Mouse (Mus musculus): ENCODE measurements around the gene Gm9745. TPM values are rescaled to one million over a fixed set of nuclear protein-coding genes. Genes with fewer than 3 reads are reported as not detected.
"Not testable (repeated sequence)": the region's sequence is repeated elsewhere in the genome, so short reads cannot be mapped to it uniquely, and the experiment has no call there.

Gm9745 gene
- polyA plus RNA-seq, 1 experiment from 2014 or later = not detected

DNA sequence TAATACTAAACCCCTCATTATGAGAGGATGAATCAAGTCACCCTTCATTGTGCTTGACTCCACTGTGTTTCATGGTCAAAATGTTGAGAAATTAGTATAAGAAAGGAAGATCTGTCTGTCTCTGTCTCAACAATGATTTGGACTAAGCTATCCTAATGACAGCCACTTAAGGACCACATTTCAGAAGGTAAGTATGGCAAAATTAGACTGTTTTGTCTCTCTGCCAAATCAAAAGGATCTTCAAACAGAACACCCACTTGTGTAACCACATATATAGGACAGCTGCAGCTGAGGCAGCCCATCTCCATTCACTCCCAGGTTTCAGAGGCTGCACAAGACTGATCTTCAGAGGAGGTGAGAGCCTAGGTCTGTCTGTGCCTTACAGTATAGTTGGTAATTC lies 4.5 kb upstream of the Gm9745 start, which contains the start of gene Idi2:
Idi2 (plus strand) TSS at position 301 of the 400 bp plus-strand sequence.
- DNase-seq (ENCODE audit: low spot score); H3K4me1 ChIP-seq (replicated peaks; ENCODE audit: insufficient read depth, low read length); H3K27ac ChIP-seq; H3K9me3 ChIP-seq (replicated peaks; ENCODE audit: low read length); H3K4me2 ChIP-seq (ENCODE audit: low read length); H3K9ac ChIP-seq (ENCODE audit: low read depth, low read length); ATAC-seq (replicated peaks; ENCODE audit: low FRiP score, low read depth); H3K36me3 ChIP-seq (ENCODE audit: insufficient read depth, low read length); H3K27me3 ChIP-seq (ENCODE audit: insufficient read depth, low read length); H3K4me3 ChIP-seq (replicated peaks; ENCODE audit: low read depth, low read length): not testable (repeated sequence)

DNA sequence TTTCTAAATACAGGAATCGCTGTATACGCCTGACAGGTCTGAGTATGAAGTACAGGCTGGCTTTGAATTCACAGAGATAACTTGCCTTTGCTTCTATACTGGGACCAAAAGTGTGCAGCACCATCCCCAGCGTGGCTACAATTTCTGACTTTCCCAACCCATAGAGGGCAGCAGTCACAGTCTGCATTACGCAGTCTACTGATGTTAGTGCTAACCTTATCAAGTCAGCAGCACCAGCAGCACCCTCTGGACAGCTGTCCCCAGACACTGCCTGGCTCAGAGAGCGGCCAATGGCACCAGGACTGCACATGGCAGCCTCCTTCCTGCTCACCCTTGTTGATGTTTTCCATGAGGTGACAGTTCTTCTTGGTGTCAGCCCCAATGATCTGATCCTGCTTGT lies 4.2 kb downstream of the Gm9745 start:
- DNase-seq (ENCODE audit: low spot score); H3K36me3 ChIP-seq (ENCODE audit: insufficient read depth, low read length); H3K27me3 ChIP-seq (ENCODE audit: insufficient read depth, low read length); H3K4me1 ChIP-seq (replicated peaks; ENCODE audit: insufficient read depth, low read length); H3K4me3 ChIP-seq (replicated peaks; ENCODE audit: low read depth, low read length); H3K27ac ChIP-seq; H3K9ac ChIP-seq (ENCODE audit: low read depth, low read length); H3K9me3 ChIP-seq (replicated peaks; ENCODE audit: low read length); ATAC-seq (replicated peaks; ENCODE audit: low FRiP score, low read depth); H3K4me2 ChIP-seq (ENCODE audit: low read length): not testable (repeated sequence)
- no CpG with 5 or more reads among the region's 5 CpGs for WGBS

DNA sequence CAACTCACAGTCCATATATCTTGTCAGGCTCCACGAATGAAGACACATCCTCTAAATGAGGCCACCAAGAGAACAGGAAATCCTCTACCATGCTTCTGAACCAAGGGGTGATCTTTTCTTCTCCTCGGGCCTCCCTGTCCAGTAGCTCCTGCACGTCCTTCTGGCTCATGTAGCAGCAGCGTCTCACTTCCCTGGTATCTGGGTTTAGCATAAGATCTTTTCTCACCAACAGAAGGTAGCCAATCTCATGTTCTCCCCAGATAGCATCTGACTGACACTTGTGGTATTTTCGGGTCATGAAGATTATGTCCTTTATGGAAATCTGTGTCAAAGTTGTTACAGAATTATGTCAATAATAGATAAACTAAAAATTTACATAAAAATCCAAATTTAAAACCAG lies 6.3 kb downstream of the Gm9745 start:
- H3K4me1 ChIP-seq (replicated peaks; ENCODE audit: insufficient read depth, low read length); H3K9ac ChIP-seq (ENCODE audit: low read depth, low read length); H3K9me3 ChIP-seq (replicated peaks; ENCODE audit: low read length); H3K36me3 ChIP-seq (ENCODE audit: insufficient read depth, low read length); H3K4me2 ChIP-seq (ENCODE audit: low read length); H3K27me3 ChIP-seq (ENCODE audit: insufficient read depth, low read length); H3K27ac ChIP-seq; DNase-seq (ENCODE audit: low spot score); ATAC-seq (replicated peaks; ENCODE audit: low FRiP score, low read depth); H3K4me3 ChIP-seq (replicated peaks; ENCODE audit: low read depth, low read length): not testable (repeated sequence)
- WGBS = 17% methylated on average over 1 of the region's 5 CpGs

DNA sequence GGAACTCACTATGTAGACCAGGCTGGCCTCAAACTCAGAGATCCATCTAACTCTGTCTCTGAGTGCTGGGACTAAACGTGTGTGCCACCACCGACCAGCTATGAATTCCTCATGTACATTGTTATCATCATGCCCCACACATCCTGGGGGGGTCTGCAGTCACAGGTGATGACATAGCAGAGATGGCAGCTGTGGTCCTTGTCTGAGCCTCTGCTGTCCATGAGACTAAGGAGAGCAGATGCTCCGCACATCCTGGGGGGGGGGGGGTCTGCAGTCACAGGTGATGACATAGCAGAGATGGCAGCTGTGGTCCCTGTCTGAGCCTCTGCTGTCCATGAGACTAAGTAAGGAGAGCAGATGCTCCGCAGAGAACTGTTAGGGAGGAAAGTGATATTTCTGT lies 6.9 kb downstream of the Gm9745 start:
- not testable (repeated sequence) for H3K4me3 ChIP-seq (replicated peaks; ENCODE audit: low read depth, low read length); H3K4me1 ChIP-seq (replicated peaks; ENCODE audit: insufficient read depth, low read length); H3K4me2 ChIP-seq (ENCODE audit: low read length); DNase-seq (ENCODE audit: low spot score); H3K9ac ChIP-seq (ENCODE audit: low read depth, low read length); H3K27ac ChIP-seq; H3K36me3 ChIP-seq (ENCODE audit: insufficient read depth, low read length); H3K27me3 ChIP-seq (ENCODE audit: insufficient read depth, low read length); H3K9me3 ChIP-seq (replicated peaks; ENCODE audit: low read length); ATAC-seq (replicated peaks; ENCODE audit: low FRiP score, low read depth)
- WGBS = 88% methylated on average over 4 of the region's 4 CpGs

DNA sequence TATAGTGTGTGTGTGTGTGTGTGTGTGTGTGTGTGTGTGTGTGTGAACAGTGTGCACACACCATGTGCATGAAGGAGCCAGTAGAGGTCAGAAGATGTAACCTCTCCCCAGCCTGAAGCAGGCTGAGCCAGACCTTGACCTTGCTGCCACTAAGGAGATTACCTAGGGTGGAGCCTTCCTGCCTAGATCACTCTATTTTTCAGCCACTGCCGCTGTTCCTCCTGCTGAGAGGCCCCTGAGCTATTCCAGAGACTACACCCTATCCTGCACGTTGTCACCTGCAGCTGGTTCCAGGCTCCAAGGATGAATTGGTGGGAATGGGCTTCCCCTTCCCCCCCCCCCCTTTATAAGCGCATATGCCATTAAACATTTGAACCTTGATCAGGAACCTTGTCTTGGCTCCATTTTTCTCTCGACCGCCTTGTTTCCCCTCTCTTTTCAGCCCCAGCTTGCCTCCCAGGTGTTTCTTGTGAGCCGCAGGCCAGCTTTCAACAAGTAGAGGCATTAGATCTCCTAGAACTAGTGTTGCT lies 10.4 kb downstream of the Gm9745 start:
- 79% methylated on average over 6 of the region's 6 CpGs for WGBS
- not testable (repeated sequence) for ATAC-seq (replicated peaks; ENCODE audit: low FRiP score, low read depth)

DNA sequence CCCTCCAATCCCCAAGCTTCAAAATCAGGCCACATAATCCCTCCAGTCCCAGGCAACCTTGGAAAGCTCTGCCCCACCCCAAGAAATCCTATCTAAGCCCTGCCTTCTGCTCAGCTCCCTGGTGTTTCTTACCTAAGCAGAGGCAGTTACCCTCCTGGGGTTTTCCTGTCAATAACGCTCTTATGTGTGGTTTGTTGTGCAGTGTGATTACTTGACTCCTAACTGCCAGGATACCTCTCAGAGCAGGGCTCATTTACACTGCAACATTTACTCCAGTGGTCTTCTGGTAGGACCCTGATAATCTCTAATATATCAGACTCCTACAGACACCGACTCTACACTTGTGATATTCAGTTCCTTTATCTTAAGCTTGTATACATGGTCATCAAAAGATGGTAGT lies 14.5 kb downstream of the Gm9745 start:
- Histone ChIP-seq H3K4me2 (ENCODE audit: low read length) (no peak overlapping the region), H3K27ac (no peak overlapping the region), H3K4me3 (replicated peaks; ENCODE audit: low read depth, low read length) (no peak overlapping the region), H3K4me1 (replicated peaks; ENCODE audit: insufficient read depth, low read length) (no peaks in the 10 kb centered on the region), H3K9ac (ENCODE audit: low read depth, low read length) (no peak overlapping the region), H3K9me3 (replicated peaks; ENCODE audit: low read length) (no peaks in the 10 kb centered on the region), H3K27me3 (ENCODE audit: insufficient read depth, low read length) (no peaks in the 10 kb centered on the region), H3K36me3 (ENCODE audit: insufficient read depth, low read length) (no peaks in the 10 kb centered on the region)
- TF ChIP-seq CTCF (IDR thresholded peaks at IDR 0.05; ENCODE audit: low read depth) = no peak
- 68% methylated on average over 2 of the region's 2 CpGs for WGBS
- ATAC-seq (replicated peaks; ENCODE audit: low FRiP score, low read depth) = no peak
- no peak for DNase-seq (ENCODE audit: low spot score)

More for the DNA sequence above, 10.4 kb downstream of the Gm9745 start:
- not testable (repeated sequence) for H3K4me1 ChIP-seq (replicated peaks; ENCODE audit: insufficient read depth, low read length); H3K9ac ChIP-seq (ENCODE audit: low read depth, low read length); H3K27ac ChIP-seq; H3K36me3 ChIP-seq (ENCODE audit: insufficient read depth, low read length); H3K27me3 ChIP-seq (ENCODE audit: insufficient read depth, low read length); DNase-seq (ENCODE audit: low spot score); H3K9me3 ChIP-seq (replicated peaks; ENCODE audit: low read length); H3K4me3 ChIP-seq (replicated peaks; ENCODE audit: low read depth, low read length); H3K4me2 ChIP-seq (ENCODE audit: low read length)

DNA sequence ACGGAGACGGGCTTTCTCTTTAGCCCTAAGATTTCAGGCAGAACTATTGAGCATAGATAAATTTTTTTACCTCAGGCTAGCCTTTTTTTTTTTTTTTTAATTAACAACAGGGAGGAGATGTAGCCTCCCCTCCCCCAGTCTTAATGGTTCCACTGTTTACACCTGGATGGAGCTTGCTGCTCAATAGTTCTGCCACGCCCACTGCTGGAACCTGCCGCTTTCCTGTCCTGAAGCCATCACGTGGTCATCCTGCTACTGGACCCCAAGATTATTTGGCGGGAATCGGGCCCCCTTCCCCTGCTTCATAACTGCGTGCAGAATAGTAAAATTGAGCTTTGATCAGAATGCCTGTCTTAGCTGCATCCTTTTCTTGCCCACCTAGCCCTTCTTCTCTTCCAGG lies 34.1 kb downstream of the Gm9745 start:
- H3K4me2 ChIP-seq (ENCODE audit: low read length); H3K9me3 ChIP-seq (replicated peaks; ENCODE audit: low read length); H3K36me3 ChIP-seq (ENCODE audit: insufficient read depth, low read length); H3K4me3 ChIP-seq (replicated peaks; ENCODE audit: low read depth, low read length); H3K4me1 ChIP-seq (replicated peaks; ENCODE audit: insufficient read depth, low read length); ATAC-seq (replicated peaks; ENCODE audit: low FRiP score, low read depth); DNase-seq (ENCODE audit: low spot score); H3K9ac ChIP-seq (ENCODE audit: low read depth, low read length); H3K27me3 ChIP-seq (ENCODE audit: insufficient read depth, low read length); H3K27ac ChIP-seq: not testable (repeated sequence)
- 89% methylated on average over 8 of the region's 8 CpGs for WGBS

DNA sequence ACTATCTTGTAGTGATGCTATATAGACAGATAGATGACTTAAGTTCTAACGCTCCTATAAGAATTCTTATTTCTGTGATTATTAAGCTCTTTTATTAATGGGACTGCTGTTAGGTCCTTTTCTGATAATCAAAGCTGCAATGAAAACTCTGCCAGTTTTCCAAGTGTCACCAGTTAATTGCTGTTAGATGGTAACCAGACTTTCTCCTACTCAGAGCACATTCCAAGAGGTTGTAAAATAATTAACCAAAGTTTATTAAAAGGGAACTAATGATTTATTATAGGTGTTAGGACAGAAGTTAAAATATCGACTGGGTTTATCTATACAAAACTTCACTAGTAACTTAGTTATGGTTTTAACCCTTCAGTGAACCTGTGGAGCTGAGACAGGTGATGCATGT lies 42.0 kb downstream of the Gm9745 start:
- H3K27ac ChIP-seq; H3K27me3 ChIP-seq (ENCODE audit: insufficient read depth, low read length); H3K9ac ChIP-seq (ENCODE audit: low read depth, low read length); H3K4me3 ChIP-seq (replicated peaks; ENCODE audit: low read depth, low read length); H3K9me3 ChIP-seq (replicated peaks; ENCODE audit: low read length); H3K4me2 ChIP-seq (ENCODE audit: low read length); ATAC-seq (replicated peaks; ENCODE audit: low FRiP score, low read depth); DNase-seq (ENCODE audit: low spot score); H3K36me3 ChIP-seq (ENCODE audit: insufficient read depth, low read length); H3K4me1 ChIP-seq (replicated peaks; ENCODE audit: insufficient read depth, low read length): not testable (repeated sequence)
- 79% methylated on average over 2 of the region's 2 CpGs for WGBS

Data from kidney, postnatal 0 days (tissue).